Mouse (Mus musculus): ENCODE measurements at regions not wholly inside any gene's neighbourhood (a gene's known extent, or its start where the extent isn't known, plus 50 kb on each side); places are given as distances from the start of the nearest gene placed in this dataset.

DNA sequence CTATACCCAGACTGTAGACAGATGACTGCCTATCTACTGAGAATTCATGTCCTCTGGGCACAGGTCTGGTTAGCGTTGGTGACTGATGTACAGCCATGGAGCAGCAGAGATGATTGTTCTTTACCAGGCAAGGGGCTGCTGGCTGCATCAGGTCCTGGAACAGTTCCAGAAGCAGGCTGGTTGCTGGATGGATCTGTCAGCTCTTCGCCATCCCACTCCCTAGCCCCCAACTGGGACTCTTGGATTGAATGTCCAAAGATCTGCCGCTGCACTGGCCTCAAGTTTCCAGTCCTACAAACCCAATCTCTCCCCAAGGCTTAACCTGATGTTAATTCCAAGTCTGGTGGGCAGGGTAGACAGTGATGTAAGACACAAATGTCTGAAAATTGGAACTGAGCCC lies 200.7 kb upstream of the Meis1 start:
- no peak for ATAC-seq (replicated peaks; ENCODE audit: low FRiP score, low TSS enrichment, poor library complexity, severe bottlenecking)

- no peak for ATAC-seq (replicated peaks; ENCODE audit: low FRiP score, low TSS enrichment, poor library complexity, severe bottlenecking)
Observed at GRCm38 (mm10) chr11:19221442-19221841, 202.7 kb upstream of the Meis1 start.

- ATAC-seq (replicated peaks; ENCODE audit: low FRiP score, low TSS enrichment, poor library complexity, severe bottlenecking): no peak
Observed at GRCm38 (mm10) chr11:19226756-19227155, 208.0 kb upstream of the Meis1 start.

DNA sequence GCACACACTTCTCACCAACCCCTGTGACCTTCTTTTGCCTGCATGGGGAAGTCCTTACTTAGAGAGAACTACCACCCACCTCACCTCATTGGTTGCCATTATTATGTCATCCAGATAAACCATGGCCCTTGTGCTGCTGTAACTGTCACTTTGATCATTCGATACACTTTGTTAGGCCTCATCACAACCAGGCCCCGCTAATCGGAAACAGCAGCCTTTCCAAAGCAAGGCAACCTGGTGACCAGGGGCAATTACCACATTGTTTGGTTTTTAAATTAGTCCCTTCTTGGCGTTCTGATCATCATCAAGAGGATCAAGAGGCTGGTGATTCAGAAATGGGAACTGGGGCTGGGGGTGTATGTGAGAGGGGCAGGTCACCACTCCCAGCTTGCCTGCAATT lies 208.9 kb upstream of the Meis1 start:
- no peak for ATAC-seq (replicated peaks; ENCODE audit: low FRiP score, low TSS enrichment, poor library complexity, severe bottlenecking)

DNA sequence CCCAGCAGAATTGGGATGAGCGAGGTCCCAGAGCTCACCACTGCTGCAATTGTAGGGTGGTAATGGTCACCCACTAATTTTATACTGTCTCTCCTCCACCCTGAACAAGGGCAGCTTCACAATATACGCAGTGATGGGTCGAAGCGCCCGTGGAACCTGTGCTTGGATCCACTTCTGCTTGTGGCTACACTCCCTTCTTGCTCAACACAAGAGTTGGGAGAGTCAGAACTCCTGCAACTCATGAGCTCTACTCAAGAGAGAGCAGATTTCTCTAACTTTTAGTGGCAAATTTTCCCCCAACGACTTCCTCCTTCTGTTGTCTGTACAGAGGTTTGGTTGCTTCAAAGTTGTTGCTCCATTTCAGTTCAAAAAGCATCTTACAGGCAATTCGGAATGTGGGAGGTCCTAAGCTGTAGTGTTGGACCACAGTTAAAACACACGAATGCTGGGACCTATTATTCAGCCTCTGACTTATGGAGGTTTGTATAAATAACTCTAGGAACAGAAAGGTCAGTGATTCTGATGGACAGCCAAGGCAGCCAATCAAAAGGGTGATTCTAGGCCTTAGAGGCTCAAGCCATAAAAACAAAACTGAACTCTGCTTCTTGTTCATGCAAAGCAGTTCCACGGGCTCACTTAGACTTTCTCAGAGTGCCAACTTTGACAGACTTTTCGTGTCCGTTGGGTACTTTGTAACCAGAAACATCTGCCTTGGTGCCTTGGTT lies 227.8 kb upstream of the Meis1 start:
- ATAC-seq (replicated peaks; ENCODE audit: low FRiP score, low TSS enrichment, poor library complexity, severe bottlenecking): no peak

GRCm38 (mm10) chr11:19253605-19254004 lies 234.8 kb upstream of the Meis1 start:
- ATAC-seq (replicated peaks; ENCODE audit: low FRiP score, low TSS enrichment, poor library complexity, severe bottlenecking): no peak

DNA sequence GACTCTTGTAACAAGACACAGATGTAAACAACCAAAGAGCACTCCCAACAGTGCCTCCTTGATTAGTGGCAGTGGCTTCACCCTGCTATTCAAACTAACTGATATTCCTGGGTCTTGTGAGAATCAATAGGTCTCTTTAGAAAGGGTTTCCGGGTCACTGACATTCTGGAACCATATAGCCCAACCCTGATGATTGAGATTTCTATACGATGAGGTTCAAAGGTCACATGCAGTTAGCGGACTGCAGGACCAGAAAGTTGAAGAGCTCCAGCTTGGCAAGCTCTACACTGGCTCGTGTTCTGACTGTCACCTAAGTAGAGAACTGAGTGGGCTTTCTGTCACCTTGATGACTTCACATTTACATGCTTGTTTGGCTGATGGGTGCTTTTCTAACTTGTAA lies 235.4 kb upstream of the Meis1 start:
- no peak for ATAC-seq (replicated peaks; ENCODE audit: low FRiP score, low TSS enrichment, poor library complexity, severe bottlenecking)

GRCm38 (mm10) chr11:19257549-19257948 lies 238.8 kb upstream of the Meis1 start:
- ATAC-seq (replicated peaks; ENCODE audit: low FRiP score, low TSS enrichment, poor library complexity, severe bottlenecking): no peak

DNA sequence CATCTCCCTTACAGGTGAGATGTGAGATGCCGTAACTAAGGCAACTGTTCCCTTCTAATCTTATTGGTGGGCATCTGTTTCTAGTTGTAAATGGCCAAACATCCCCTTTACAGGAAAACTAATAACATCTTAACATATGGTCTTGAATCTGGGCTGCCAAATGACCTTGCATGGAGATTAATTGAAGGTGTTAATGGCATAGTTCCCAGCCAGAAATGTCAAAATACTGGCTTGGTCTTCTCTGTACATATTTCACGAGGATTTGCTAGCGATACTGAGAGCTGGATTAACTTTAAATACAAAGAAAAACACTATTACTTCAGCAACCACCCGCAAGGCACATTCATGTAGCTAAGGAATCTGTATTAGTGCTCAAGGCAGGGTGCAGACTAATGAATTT lies 244.0 kb upstream of the Meis1 start:
- ATAC-seq (replicated peaks; ENCODE audit: low FRiP score, low TSS enrichment, poor library complexity, severe bottlenecking): no peak

DNA sequence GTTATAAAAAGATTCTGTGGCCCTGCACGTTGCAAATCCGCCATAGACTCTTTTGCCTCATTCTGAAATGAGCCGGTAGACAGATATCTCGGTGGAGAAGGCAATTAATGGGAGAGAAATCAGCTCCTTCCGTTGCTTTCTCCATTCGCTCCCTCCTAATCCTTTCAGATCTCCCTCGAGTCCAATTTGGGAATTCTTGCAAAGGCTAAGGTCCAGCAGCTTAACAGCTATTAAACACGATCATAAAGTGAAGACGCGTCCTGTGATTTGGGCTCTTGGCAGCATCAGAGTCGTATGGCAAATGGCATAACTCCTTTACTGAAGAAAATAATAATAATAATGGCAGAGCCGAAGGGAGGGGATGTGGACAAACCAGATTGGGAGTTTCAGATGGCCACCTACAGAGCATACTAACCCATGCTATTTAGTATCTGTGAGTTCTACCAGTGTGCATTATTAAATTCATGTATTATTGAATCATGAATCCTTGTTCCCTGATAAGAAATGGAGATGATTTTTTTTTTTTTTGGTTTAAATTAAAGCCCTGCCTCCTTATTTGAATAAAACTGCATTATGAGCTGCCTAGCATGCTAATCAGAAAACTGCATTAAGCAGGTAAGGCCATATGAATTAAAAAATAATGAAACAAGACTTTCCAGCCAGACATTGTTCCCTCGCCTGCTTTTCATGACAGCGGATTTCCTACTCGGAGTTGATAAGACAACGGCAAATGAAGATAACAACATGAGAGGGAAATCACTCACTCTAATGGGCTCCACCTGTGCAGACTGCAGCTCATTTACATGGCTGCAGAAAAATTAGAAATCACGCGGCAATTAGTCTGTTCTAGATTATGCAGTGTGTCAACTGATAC lies 246.2 kb upstream of the Meis1 start:
- ATAC-seq (replicated peaks; ENCODE audit: low FRiP score, low TSS enrichment, poor library complexity, severe bottlenecking): no peak

DNA sequence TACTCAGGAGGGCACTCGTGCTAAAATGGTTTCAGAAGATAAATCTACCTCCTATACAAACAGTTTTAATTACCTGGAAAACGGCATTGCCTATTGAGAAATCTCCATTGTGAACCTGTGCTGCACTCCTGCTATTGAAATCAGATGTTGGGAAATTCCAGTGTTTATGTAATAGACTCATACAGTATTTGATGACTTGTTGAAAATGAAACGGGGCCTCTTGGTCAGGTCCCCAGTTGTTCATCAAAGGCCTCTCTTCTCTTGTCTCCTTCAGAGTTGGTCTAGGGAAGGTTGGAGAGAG lies 246.8 kb upstream of the Meis1 start:
- no peak for ATAC-seq (replicated peaks; ENCODE audit: low FRiP score, low TSS enrichment, poor library complexity, severe bottlenecking)

DNA sequence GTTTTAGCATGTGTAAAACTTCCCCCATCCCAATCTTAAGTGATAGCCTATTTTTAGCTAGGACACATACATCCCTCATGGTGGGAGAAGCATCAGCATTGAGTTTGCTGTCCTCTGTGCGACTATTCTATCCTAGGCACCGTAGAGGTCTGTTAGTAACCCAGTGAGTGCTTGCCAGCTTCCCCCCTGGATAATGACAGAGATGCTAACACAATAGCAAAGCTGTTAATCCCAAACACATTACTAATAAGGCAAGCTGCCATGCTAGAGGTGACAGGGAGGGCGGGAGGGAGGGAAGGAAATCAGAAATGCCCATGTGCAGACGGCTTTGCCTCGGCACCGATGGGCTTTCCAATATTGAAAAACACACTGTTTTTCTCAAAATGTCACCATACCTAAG lies 272.2 kb upstream of the Meis1 start:
- no peak for ATAC-seq (replicated peaks; ENCODE audit: low FRiP score, low TSS enrichment, poor library complexity, severe bottlenecking)

- no peak for ATAC-seq (replicated peaks; ENCODE audit: low FRiP score, low TSS enrichment, poor library complexity, severe bottlenecking)
Observed at GRCm38 (mm10) chr11:19299411-19299810, 280.6 kb upstream of the Meis1 start.

- ATAC-seq (replicated peaks; ENCODE audit: low FRiP score, low TSS enrichment, poor library complexity, severe bottlenecking): no peak
Observed at GRCm38 (mm10) chr11:19306687-19307086, 287.9 kb upstream of the Meis1 start.

DNA sequence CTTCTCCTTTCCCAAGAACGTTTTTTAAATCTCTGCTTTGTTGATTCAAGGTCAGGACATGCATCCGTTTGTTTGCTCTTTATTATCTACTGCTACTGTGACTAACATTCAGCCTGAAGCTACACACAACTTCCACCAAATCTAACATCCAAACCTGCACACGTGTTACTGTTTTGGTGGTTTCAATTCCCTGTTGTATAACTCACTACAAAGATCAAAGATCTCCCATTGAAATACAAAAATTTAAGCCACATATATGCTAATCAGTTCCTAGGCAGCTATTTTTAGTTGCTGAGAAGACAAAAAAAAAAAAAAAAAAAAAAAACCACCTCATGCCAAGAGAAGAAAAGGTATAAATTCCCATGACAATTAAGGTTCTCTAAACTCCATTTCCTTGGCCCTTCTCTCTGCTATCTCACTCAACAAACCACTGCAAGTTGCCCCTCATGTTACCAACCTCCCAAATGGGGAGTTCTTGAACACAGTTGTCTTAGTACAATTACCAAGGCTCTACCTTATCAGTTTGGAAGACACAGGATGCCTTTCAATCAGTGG lies 312.0 kb upstream of the Meis1 start:
- no peak for ATAC-seq (replicated peaks; ENCODE audit: low FRiP score, low TSS enrichment, poor library complexity, severe bottlenecking)

DNA sequence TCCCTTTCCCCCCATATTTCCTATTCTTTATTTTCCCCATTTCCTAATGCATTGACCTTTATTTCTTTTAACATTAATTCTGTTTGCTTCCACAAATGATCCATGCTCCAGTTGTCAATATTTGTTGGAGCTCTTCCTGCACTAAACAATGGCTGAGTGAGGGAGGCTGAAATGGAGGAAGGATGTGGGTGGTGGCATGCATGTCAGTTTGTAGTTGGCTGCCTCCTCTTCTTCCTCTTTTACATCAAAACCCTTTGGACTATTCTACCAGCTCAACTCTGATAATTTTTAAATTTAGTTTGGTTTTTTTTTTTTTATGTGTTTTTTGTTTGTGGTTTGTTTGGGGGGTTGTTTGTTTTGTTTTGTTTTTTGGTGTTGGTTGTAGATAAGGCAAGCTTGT lies 313.5 kb upstream of the Meis1 start:
- ATAC-seq (replicated peaks; ENCODE audit: low FRiP score, low TSS enrichment, poor library complexity, severe bottlenecking): no peak

- no peak for ATAC-seq (replicated peaks; ENCODE audit: low FRiP score, low TSS enrichment, poor library complexity, severe bottlenecking)
Observed at GRCm38 (mm10) chr11:19332727-19333126, 313.9 kb upstream of the Meis1 start.

GRCm38 (mm10) chr11:19333908-19334487 lies 315.2 kb upstream of the Meis1 start:
- no peak for ATAC-seq (replicated peaks; ENCODE audit: low FRiP score, low TSS enrichment, poor library complexity, severe bottlenecking)

- ATAC-seq (replicated peaks; ENCODE audit: low FRiP score, low TSS enrichment, poor library complexity, severe bottlenecking): no peak
Observed at GRCm38 (mm10) chr11:19335384-19335783, 316.6 kb upstream of the Meis1 start.

- no peak for ATAC-seq (replicated peaks; ENCODE audit: low FRiP score, low TSS enrichment, poor library complexity, severe bottlenecking)
Observed at GRCm38 (mm10) chr11:19339721-19340317, 321.0 kb upstream of the Meis1 start.

Measured in megakaryocyte-erythroid progenitor cell, adult 5-6 weeks (primary cell).